Mouse (Mus musculus) gonadal fat pad, adult 2 months (tissue): ENCODE measurements at regions not wholly inside any gene's neighbourhood (a gene's known extent, or its start where the extent isn't known, plus 50 kb on each side); places are given as distances from the start of the nearest gene placed in this dataset.
A peak's percentile ranks its signal among the peaks of the same experiment; 100 is the strongest.
"Not testable (repeated sequence)": the region's sequence is repeated elsewhere in the genome, so short reads cannot be mapped to it uniquely, and the experiment has no call there.

Experiments
- DNase-seq: peaks from one replicate; pipeline ENCODE4 v3.0.0-alpha.2; 2012; ENCODE audit warnings: low read depth

- DNase-seq: no peak
Measured at GRCm38 (mm10) chr14:60525284-60525962, 108.4 kb upstream of the Spata13 start.

GRCm38 (mm10) chr14:60525979-60526378 is 107.8 kb upstream of the Spata13 start:
- DNase-seq: no peak

DNA sequence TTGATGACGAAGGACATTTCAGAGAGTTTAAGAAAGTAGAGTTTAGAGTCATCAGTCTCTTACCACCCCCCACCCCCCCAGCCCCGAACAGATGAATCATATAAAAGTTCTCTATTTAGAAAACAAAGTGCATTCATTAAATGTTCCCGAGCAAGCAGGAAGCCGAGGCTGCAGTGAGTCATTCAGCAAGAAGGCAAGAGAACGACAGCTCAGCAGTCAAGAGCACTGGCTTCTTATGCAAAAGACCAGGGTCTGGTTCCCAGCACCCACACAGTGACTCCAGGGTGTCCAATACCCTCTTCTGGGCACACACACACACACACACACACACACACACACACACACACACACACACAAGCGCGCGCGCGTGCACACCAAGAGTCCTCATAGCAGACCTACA is 107.0 kb upstream of the Spata13 start:
- DNase-seq: no peak

GRCm38 (mm10) chr14:60527951-60528350 is 105.8 kb upstream of the Spata13 start:
- peak; percentile 31 for DNase-seq

GRCm38 (mm10) chr14:60528520-60528919 is 105.3 kb upstream of the Spata13 start:
- no peak for DNase-seq

DNA sequence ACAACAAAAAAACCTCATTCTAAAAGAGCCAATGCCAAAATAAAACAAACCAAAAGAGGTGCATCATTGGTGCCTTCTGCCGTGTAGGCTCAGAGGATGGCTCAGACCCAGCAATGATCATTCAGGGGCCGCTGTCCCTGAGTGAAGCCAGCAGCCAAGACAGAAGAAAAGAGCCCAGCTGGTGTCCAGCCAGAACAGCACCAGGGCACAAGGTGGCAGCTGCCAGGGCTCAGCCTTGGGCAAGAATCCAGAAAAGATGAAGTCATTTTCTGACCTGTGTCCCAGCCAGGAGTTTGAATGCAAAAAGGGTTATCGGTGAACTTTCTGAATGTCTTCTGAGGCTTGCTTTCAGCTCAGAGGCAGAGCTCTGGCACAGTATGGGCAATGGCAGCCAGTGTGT is 104.8 kb upstream of the Spata13 start:
- DNase-seq: peak; percentile 41

DNA sequence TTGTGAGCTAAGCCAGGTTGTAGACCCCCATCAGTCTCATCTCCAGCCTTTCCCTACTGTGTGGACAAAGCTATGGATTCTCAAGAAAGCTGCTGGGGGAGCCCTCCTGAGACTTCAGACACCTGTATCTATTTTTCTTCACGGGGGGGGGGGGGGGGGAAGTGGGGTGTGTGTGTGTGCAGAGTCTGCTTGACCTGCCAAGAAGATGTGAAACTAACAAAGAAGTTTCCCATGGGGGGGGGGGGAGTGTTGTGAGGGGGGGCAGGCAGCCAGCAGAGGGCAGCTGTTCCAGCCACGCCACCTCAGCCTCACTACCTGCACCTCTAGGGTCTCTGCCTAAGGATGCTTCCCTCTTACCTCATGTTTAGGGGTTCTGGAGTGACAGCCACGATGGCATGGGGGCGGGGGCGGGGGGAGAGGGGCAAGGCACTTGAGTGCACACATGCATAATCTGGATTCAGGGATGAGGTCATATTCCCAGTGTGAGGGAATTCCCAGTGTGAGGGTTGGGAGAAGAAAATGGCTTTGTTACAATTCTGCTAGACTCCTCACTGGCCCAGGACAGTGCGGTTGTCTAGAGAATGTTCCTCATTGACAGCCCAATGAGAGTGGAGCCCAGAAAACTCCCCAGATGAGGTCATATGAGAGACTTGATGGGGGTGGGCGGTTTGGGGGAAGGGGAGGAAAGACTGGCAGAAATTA is 104.0 kb upstream of the Spata13 start:
- DNase-seq: no peak

- DNase-seq: no peak
Measured at GRCm38 (mm10) chr14:60530348-60530711, 103.5 kb upstream of the Spata13 start.

GRCm38 (mm10) chr14:60530973-60531372 is 102.8 kb upstream of the Spata13 start:
- DNase-seq: no peak

- DNase-seq: no peak
Measured at GRCm38 (mm10) chr14:60531766-60532165, 102.0 kb upstream of the Spata13 start.

GRCm38 (mm10) chr14:60533452-60534224 is 100.2 kb upstream of the Spata13 start:
- peak; percentile 26 for DNase-seq

GRCm38 (mm10) chr14:60539040-60539439 is 94.8 kb upstream of the Spata13 start:
- DNase-seq: no peak

DNA sequence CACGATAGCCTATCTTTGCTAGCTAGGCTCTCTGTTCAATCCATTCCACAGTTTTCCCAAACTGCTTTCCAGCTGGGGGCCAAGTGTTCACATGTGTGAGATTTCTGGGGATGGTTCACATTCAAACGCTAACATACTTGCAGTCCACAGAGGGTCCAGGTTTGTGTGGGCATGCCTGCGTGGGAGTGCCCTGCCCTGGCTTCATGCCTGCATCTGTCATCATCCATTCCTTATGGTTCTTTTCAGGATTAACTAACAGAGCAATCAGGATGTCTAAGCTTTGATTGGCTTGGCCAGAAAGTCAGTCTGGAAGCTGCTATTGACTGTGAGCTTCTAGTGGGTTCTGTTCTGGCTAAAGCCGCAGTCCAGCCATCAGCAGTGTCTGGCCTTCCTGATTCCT is 93.7 kb upstream of the Spata13 start:
- DNase-seq: no peak

- no peak for DNase-seq
Measured at GRCm38 (mm10) chr14:60541596-60541995, 92.2 kb upstream of the Spata13 start.

DNA sequence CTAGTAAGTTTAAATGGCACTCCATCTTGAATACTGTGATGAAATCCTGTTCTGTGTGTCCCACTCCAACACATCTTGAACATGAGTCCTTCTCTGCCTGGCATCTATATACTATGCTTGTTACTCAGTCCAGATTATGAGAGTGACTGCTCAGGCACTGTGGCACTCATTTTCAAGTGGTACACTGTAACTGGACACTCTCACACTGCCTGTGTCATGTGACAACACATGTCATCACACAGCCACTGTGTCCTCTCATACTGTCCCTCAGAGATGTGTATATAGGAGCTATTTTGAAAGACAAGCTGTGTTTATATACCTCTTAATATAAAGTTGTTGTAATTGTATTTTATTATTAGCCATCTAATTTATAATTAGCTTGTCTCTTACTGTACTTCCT is 89.0 kb upstream of the Spata13 start:
- no peak for DNase-seq

DNA sequence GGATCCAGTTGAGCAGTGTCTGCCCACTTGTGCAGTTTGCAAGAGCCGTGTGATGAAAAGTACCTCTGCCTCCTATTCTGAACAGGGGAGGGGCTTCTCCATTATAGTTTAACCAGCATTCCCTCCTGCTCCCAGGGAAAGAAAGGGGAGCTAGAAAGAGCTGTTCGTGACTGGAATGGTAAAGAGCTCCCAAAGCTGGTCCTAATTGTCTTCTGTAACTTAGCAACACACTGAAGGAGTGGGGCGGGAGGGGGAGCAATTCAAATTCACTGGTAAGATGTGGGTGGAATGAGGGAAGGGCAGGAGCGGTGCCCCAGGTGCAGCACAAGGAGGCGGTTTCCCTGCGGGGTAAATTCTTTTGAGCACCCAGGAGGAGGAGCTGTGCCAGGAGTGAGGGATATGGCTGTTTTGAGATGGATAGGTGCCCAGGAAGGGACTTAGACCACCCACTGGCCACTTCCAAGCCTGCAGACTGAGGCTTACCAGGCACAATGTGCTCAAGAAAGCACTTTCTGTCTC is 79.5 kb upstream of the Spata13 start:
- DNase-seq: no peak

GRCm38 (mm10) chr14:60556541-60556940 is 77.3 kb upstream of the Spata13 start:
- DNase-seq: no peak

- DNase-seq: no peak
Measured at GRCm38 (mm10) chr14:60557020-60557419, 76.8 kb upstream of the Spata13 start.

DNA sequence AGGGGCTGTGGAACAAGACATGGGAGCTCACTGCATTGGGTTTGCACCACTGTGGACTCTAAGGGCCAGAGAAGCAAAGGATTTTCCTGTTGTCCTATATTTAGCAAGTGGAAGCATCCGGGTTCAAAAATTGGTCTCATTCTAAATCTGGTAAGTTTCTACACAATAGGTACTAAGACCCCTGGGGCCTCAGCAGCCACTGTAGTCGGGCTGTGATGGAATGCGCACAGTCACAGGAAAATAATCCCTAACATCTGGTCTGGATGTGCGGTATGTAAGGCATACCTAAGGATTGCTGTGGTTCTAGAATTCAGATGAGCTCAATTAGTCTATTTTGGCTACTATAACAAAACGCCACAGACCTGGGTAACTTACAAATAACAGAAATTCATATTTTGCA is 74.4 kb upstream of the Spata13 start:
- no peak for DNase-seq

GRCm38 (mm10) chr14:60559826-60560529 is 73.8 kb upstream of the Spata13 start:
- DNase-seq: no peak

DNA sequence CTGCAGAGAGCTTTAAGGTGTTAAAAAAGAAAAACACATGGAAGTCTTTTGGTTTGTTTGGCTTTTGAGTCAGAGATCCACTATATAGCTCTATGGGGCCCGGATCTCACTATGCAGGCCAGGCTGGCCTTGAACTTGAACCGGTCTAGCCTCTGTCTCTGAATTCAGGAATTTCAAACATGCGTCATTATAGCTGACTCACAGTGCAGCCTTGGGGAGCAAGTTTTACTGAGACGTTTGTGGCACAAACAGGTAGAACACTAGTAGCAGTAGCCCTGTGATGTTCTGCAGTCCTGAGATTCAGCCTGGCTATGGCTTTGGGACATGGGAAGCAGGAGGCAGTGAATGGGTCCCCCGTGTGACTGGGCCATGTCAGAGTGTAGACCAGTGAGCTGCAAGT is 57.5 kb upstream of the Spata13 start:
- no peak for DNase-seq

GRCm38 (mm10) chr14:60580131-60580530 is 53.7 kb upstream of the Spata13 start:
- not testable (repeated sequence) for DNase-seq
